Mouse (Mus musculus) adrenal gland (tissue): ENCODE data around the gene Ppp1r2.
"Not testable (repeated sequence)": the region's sequence is repeated elsewhere in the genome, so short reads cannot be mapped to it uniquely, and the experiment has no call there.

Experiments used
- intact Hi-C: fragments of 180-260 bp; cut with DNase I; formaldehyde crosslinking; loops from one replicate; pipeline ENCODE4 v1.15.1; 2025
- long read RNA-seq, 2 experiments: library from polyadenylated mRNA; unstranded; transcript quantifications; one replicate each; pipeline ENCODE4 v2.0.0; 2020; ENCODE audit warnings: borderline replicate concordance in 1 of 2; ENCODE audit not compliant: insufficient replicate concordance in 1 of 2

The Ppp1r2 gene
- long read RNA-seq, experiment 1, full-length matches to known transcripts: 106 of 117 reads
- long read RNA-seq, experiment 1, partial matches to known transcripts: 2 of 117 reads
- long read RNA-seq, experiment 1, other reads (novel, unspliced or antisense): 9 of 117 reads
- long read RNA-seq, experiment 2, full-length matches to known transcripts: 120 of 136 reads
- long read RNA-seq, experiment 2, partial matches to known transcripts: 4 of 136 reads
- long read RNA-seq, experiment 2, other reads (novel, unspliced or antisense): 12 of 136 reads

- intact Hi-C loops: loop anchor here (5.0 kb wide), 1 partner anchor 73 kb away; the partner anchor contains the start of gene Acap2
These were observed at the start of gene Ppp1r2 for GRCm38 (mm10) chr16:31274674-31275460. Gene Ppp1r2, minus strand, starts transcription at chr16:31275277.

GRCm38 (mm10) chr16:31321501-31321900, 46.4 kb upstream of the Ppp1r2 start:
- intact Hi-C loops: no loop called here

- intact Hi-C loops: no loop called here
These were observed 45.9 kb upstream of the Ppp1r2 start for GRCm38 (mm10) chr16:31320954-31321353.

- intact Hi-C loops: not testable (repeated sequence)
These were observed 44.6 kb upstream of the Ppp1r2 start for GRCm38 (mm10) chr16:31319723-31320122.

- intact Hi-C loops: no loop called here
These were observed 44.2 kb upstream of the Ppp1r2 start for GRCm38 (mm10) chr16:31319316-31319715.

GRCm38 (mm10) chr16:31318418-31318817, 43.3 kb upstream of the Ppp1r2 start:
- intact Hi-C loops: no loop called here

GRCm38 (mm10) chr16:31316246-31317143, 41.4 kb upstream of the Ppp1r2 start:
- intact Hi-C loops: not testable (repeated sequence)

- intact Hi-C loops: no loop called here
These were observed 40.2 kb upstream of the Ppp1r2 start for GRCm38 (mm10) chr16:31315294-31315693.

- intact Hi-C loops: no loop called here
These were observed 39.6 kb upstream of the Ppp1r2 start, which contains the start of gene Apod for GRCm38 (mm10) chr16:31314497-31315233. Gene Apod, minus strand, starts transcription at chr16:31314808.

- intact Hi-C loops: no loop called here
These were observed 38.5 kb upstream of the Ppp1r2 start for GRCm38 (mm10) chr16:31313611-31314010.

- intact Hi-C loops: no loop called here
These were observed 37.2 kb upstream of the Ppp1r2 start for GRCm38 (mm10) chr16:31312296-31312695.

- intact Hi-C loops: no loop called here
These were observed 30.3 kb upstream of the Ppp1r2 start for GRCm38 (mm10) chr16:31305199-31305919.

- intact Hi-C loops: no loop called here
These were observed 28.2 kb upstream of the Ppp1r2 start for GRCm38 (mm10) chr16:31303276-31303675.

GRCm38 (mm10) chr16:31300883-31301532, 25.9 kb upstream of the Ppp1r2 start:
- intact Hi-C loops: no loop called here

GRCm38 (mm10) chr16:31300467-31300866, 25.4 kb upstream of the Ppp1r2 start:
- intact Hi-C loops: no loop called here

- intact Hi-C loops: no loop called here
These were observed 24.9 kb upstream of the Ppp1r2 start for GRCm38 (mm10) chr16:31299960-31300353.

GRCm38 (mm10) chr16:31299164-31299959, 24.3 kb upstream of the Ppp1r2 start:
- intact Hi-C loops: no loop called here

- intact Hi-C loops: no loop called here
These were observed 22.0 kb upstream of the Ppp1r2 start for GRCm38 (mm10) chr16:31297113-31297512.

GRCm38 (mm10) chr16:31293761-31294160, 18.7 kb upstream of the Ppp1r2 start:
- intact Hi-C loops: no loop called here
